Mouse (Mus musculus): ENCODE results near the gene Dpagt1.

DNA sequence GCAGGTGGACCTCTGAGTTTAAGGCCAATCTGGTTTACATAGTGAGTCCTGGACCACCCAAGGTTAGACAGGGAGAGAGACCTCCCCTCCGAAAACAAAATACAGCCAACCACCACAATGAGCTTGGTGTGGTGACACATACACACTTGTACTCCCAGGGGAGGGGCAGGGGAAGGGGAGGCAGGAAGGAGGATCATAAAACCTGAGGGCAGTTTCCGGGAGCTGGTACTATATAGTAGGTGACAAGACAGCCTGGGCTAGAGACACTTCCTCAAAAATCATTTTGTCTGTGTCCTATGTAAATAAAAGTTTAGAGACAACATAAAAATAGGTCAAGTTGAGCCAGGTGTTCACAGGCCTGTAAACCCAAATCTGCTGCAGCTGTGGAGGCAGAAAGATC lies 18.6 kb upstream of the Dpagt1 start:
- TF ChIP-seq GATA1 (IDR thresholded peaks at IDR 0.05; ENCODE audit: low read length), result no peak
- no peak for TF ChIP-seq TAL1 (IDR thresholded peaks at IDR 0.05; ENCODE audit: low read length)

Measured in erythroblast, embryonic 14.5 days (primary cell).